Mouse (Mus musculus): ENCODE measurements around the gene Gm37240.

DNA sequence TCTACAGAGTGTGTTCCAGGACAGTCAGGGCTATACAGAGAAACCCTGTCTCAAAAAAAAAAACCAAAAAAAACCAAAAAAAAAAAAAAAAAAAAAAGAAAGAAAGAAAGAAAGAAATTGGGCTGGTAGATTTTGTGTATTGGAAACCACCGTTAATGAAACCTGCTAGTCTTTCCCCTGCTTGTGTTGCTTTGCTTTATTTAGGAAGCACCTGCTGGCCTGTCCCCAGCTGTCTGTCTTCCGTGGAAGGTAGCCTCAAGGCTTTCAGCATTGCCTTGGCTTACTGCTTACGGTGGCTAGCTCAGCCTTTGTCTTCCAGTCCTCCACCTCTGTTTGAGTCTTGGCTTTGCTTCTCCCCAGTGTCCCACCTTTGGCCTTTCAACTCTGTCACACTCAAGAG is 1060.4 kb downstream of the Gm37240 start:
- no peak for TF ChIP-seq CTCF (IDR thresholded peaks at IDR 0.05; ENCODE audit: borderline replicate concordance, insufficient read depth, low read length)
- TF ChIP-seq POLR2A (IDR thresholded peaks at IDR 0.05; ENCODE audit: low read depth, low read length): no peak
